Comparison of ENCODE assay signal across 8 mouse cellular contexts in genomic region chr11:54787488-54788474, GRCm38 (mm10). TPM values are rescaled to one million over a fixed set of nuclear protein-coding genes. Genes with fewer than 3 reads are reported as not detected.
DNase-seq lines count a peak whose midpoint lies in the region; ATAC-seq and TF ChIP-seq lines count a peak whose summit lies in the region.

TSS of gene Cdc42se2 (minus strand) at chr11:54787675.

- TF ChIP-seq POLR2A in ES-Bruce4 (IDR thresholded peaks at IDR 0.05; ENCODE audit: insufficient read depth, low read length), result peak; percentile 96

- H3K9me3 ChIP-seq in ES-Bruce4 (replicated peaks; ENCODE audit: control insufficient read depth, insufficient read depth, low read length, poor library complexity, severe bottlenecking), result no peaks in the 10 kb centered on the region
- no peaks in the 10 kb centered on the region for H3K9me3 ChIP-seq in forebrain, embryonic 13.5 days (replicated peaks)
- no peaks in the 10 kb centered on the region for H3K9me3 ChIP-seq in liver, postnatal 0 days (ENCODE audit: low read length)
- H3K9me3 ChIP-seq in neural tube, embryonic 14.5 days (ENCODE audit: control insufficient read depth, low read length), result no peaks in the 10 kb centered on the region

- peak; percentile 97 to 98 for DNase-seq in heart, postnatal 10 days
- peak; percentile 70 for DNase-seq in large intestine, adult 2 months (ENCODE audit: low read depth, low spot score)
- DNase-seq in liver, postnatal 0 days, result peak; percentile 97
- DNase-seq in testis, postnatal 10 days (ENCODE audit: low spot score), result peak; percentile 98

- H3K4me3 ChIP-seq in ES-Bruce4 (ENCODE audit: low read depth, low read length), result peak within 1 kb of the TSS; percentile 86
- peak within 1 kb of the TSS; percentile 80 for H3K4me3 ChIP-seq in forebrain, embryonic 13.5 days
- peak within 1 kb of the TSS; percentile 85 for H3K4me3 ChIP-seq in liver, postnatal 0 days (ENCODE audit: low read depth, low read length)
- peak within 1 kb of the TSS; percentile 98 for H3K4me3 ChIP-seq in neural tube, embryonic 14.5 days (ENCODE audit: low read depth, low read length)

- peak; percentile 71; the same call in 1 of the 2 replicates for TF ChIP-seq EP300 in ES-Bruce4 (IDR thresholded peaks at IDR 0.05; ENCODE audit: insufficient read depth, low read depth, low read length)
- TF ChIP-seq EP300 in liver, postnatal 0 days (IDR thresholded peaks at IDR 0.05; ENCODE audit: low read depth), result no peak

- H3K36me3 ChIP-seq in ES-Bruce4 (ENCODE audit: control insufficient read depth, insufficient read depth, low read length, poor library complexity, severe bottlenecking), result no peaks in the 10 kb centered on the region
- H3K36me3 ChIP-seq in forebrain, embryonic 13.5 days (ENCODE audit: poor library complexity, severe bottlenecking), result peaks cover 4% of the 10 kb centered on the region
- H3K36me3 ChIP-seq in liver, postnatal 0 days (replicated peaks; ENCODE audit: insufficient read depth, low read length), result no peaks in the 10 kb centered on the region
- H3K36me3 ChIP-seq in neural tube, embryonic 14.5 days (ENCODE audit: control insufficient read depth, insufficient read depth, low read length), result no peaks in the 10 kb centered on the region

- intact Hi-C loops in heart, postnatal 10 days (cut with DNase I), result loop anchor here (2.0 to 5.0 kb wide), 3 partner anchors 60 to 83 kb away; partner anchors contain the start of gene Lyrm7

- H3K27ac ChIP-seq in ES-Bruce4 (ENCODE audit: insufficient read depth, low read length), result peak within 1 kb of the TSS; percentile 18
- H3K27ac ChIP-seq in forebrain, embryonic 13.5 days, result peak within 1 kb of the TSS; percentile 99
- peak within 1 kb of the TSS; percentile 93 for H3K27ac ChIP-seq in liver, postnatal 0 days (ENCODE audit: low read depth)
- H3K27ac ChIP-seq in neural tube, embryonic 14.5 days (ENCODE audit: low read depth, low read length), result peak within 1 kb of the TSS; percentile 98

- no peaks in the 10 kb centered on the region for H3K27me3 ChIP-seq in ES-Bruce4 (ENCODE audit: control insufficient read depth, insufficient read depth, low read length, poor library complexity, severe bottlenecking)
- H3K27me3 ChIP-seq in forebrain, embryonic 13.5 days, result no peaks in the 10 kb centered on the region
- H3K27me3 ChIP-seq in liver, postnatal 0 days (ENCODE audit: insufficient read depth, low read length), result no peaks in the 10 kb centered on the region
- no peaks in the 10 kb centered on the region for H3K27me3 ChIP-seq in neural tube, embryonic 14.5 days (ENCODE audit: control insufficient read depth, insufficient read depth, low read length)

- TF ChIP-seq CTCF in ES-Bruce4 (IDR thresholded peaks at IDR 0.05; ENCODE audit: low read depth, low read length), result no peak
- no peak for TF ChIP-seq CTCF in liver, postnatal 0 days (IDR thresholded peaks at IDR 0.05; ENCODE audit: low read depth)

- WGBS in forebrain, embryonic 13.5 days, result 3% methylated on average over 56 of the region's 56 CpGs
- 3% methylated on average over 56 of the region's 56 CpGs for WGBS in large intestine, adult 2 months
- WGBS in liver, postnatal 0 days (ENCODE audit: insufficient replicate concordance), result 4% methylated on average over 55 of the region's 56 CpGs
- 4% methylated on average over 54 of the region's 56 CpGs for WGBS in neural tube, embryonic 14.5 days

- peak within 1 kb of the TSS; percentile 92 for H3K9ac ChIP-seq in ES-Bruce4 (ENCODE audit: low read depth, poor library complexity, severe bottlenecking)
- peak within 1 kb of the TSS; percentile 96 for H3K9ac ChIP-seq in forebrain, embryonic 13.5 days
- peak within 1 kb of the TSS; percentile 88 for H3K9ac ChIP-seq in liver, postnatal 0 days (replicated peaks)
- H3K9ac ChIP-seq in neural tube, embryonic 14.5 days (replicated peaks; ENCODE audit: low read depth, low read length), result peak within 1 kb of the TSS; percentile 94

- H3K4me1 ChIP-seq in ES-Bruce4 (ENCODE audit: control insufficient read depth, insufficient read depth, low read length), result no peaks in the 10 kb centered on the region
- peaks cover 39% of the 10 kb centered on the region for H3K4me1 ChIP-seq in forebrain, embryonic 13.5 days
- H3K4me1 ChIP-seq in liver, postnatal 0 days (ENCODE audit: insufficient read depth), result peaks cover 9% of the 10 kb centered on the region
- H3K4me1 ChIP-seq in neural tube, embryonic 14.5 days (ENCODE audit: control insufficient read depth, insufficient read depth, low read length), result peaks cover 7% of the 10 kb centered on the region; the same call in 1 of the 2 replicates

- peak within 1 kb of the TSS; percentile 75 for H3K4me2 ChIP-seq in forebrain, embryonic 13.5 days
- peak within 1 kb of the TSS; percentile 83 for H3K4me2 ChIP-seq in liver, postnatal 0 days (ENCODE audit: low read depth, low read length)
- peak within 1 kb of the TSS; percentile 67 for H3K4me2 ChIP-seq in neural tube, embryonic 14.5 days (ENCODE audit: low read depth, low read length)

- peak; percentile 96 for ATAC-seq in cerebellum, adult (ENCODE audit: insufficient number of reproducible peaks, low FRiP score, low TSS enrichment)
- peak; percentile 99 for ATAC-seq in forebrain, embryonic 13.5 days
- ATAC-seq in liver, postnatal 0 days, result peak; percentile 100
- ATAC-seq in neural tube, embryonic 14.5 days (ENCODE audit: low read depth), result peak; percentile 98

RNA-seq across cellular contexts. Expression of gene Cdc42se2, which starts in this region (rescaled TPM):
- polyA plus RNA-seq in ES-Bruce4 (2011; ENCODE audit: insufficient read depth, insufficient read length, low read depth, missing spikeins), result 62.4 and 69.7 TPM in 2 replicates
- 204 and 230 TPM in 2 replicates for polyA plus RNA-seq in forebrain, embryonic 13.5 days (2015; fragmentation: Nextera tagmentation; extraction: Ambion mirVana)
- total RNA-seq in heart, postnatal 10 days (2021), result 10 to 100 TPM; 35.9 to 36.9 TPM
- 81.0 and 102 TPM in 2 replicates for polyA plus RNA-seq in large intestine, adult 2 months (2012; rRNA removed)
- polyA plus RNA-seq in liver, postnatal 0 days (2015; fragmentation: Nextera tagmentation; extraction: Ambion mirVana), result 13.7 and 15.4 TPM in 2 replicates
- 152 and 153 TPM in 2 replicates for polyA plus RNA-seq in neural tube, embryonic 14.5 days (2014; fragmentation: Nextera tagmentation; extraction: Ambion mirVana)

Comparison
In these comparisons a context has a peak if more than half of its experiments do, and no peak if none do; other contexts are left out.
1. Peak in every context shown above with its lines: DNase-seq, ATAC-seq, H3K4me3 ChIP-seq and H3K27ac ChIP-seq.
2. H3K27ac ChIP-seq: peak in every context shown above with its lines; median percentile 99 in forebrain, embryonic 13.5 days; 98 in neural tube, embryonic 14.5 days; 93 in liver, postnatal 0 days; 18 in ES-Bruce4.